Mouse (Mus musculus): ENCODE measurements around the gene OR5BS1P. TPM values are rescaled to one million over a fixed set of nuclear protein-coding genes. Genes with fewer than 3 reads are reported as not detected.
"Not testable (repeated sequence)": the region's sequence is repeated elsewhere in the genome, so short reads cannot be mapped to it uniquely, and the experiment has no call there.

Gene OR5BS1P
- polyA plus RNA-seq (2015; fragmentation: Nextera tagmentation; extraction: Ambion mirVana), result not detected in 2 replicates

DNA sequence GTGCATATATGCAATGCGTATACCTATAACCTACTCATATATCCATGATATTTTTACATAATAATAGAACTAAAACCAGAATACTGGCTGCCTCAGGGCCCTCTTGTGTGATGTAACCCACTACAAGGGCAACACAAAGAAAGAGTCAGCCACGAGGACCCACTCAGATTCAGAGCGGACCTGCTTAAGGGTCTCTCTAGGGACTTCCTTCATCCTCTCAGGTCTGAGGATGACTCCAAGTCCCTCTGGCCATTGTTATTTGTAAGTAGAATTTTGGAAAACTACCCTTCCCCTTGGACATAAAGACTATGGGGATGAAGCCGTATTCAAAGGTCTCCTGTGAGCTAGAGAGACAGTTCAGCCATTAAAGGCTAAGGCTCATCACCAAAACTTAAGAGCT, at the start of gene OR5BS1P:
Gene OR5BS1P (plus strand): TSS at position 301 of the 400 bp plus-strand sequence.
- no peaks in the 10 kb centered on the region for H3K27me3 ChIP-seq (replicated peaks)
- no peak within 1 kb of the TSS for H3K27ac ChIP-seq
- no peaks in the 10 kb centered on the region for H3K36me3 ChIP-seq (replicated peaks)
- 86% methylated on average over 4 of the region's 4 CpGs for WGBS
- no peak within 1 kb of the TSS for H3K4me3 ChIP-seq
- H3K4me1 ChIP-seq, result no peaks in the 10 kb centered on the region
- ATAC-seq (replicated peaks), result no peak
- H3K4me2 ChIP-seq, result no peak within 1 kb of the TSS
- no peaks in the 10 kb centered on the region for H3K9me3 ChIP-seq
- no peak within 1 kb of the TSS for H3K9ac ChIP-seq

- ATAC-seq (replicated peaks), result no peak
- H3K9ac ChIP-seq, result no peak overlapping the region
- 71% methylated on average over 4 of the region's 4 CpGs for WGBS
- H3K4me1 ChIP-seq, result no peaks in the 10 kb centered on the region
- no peaks in the 10 kb centered on the region for H3K27me3 ChIP-seq (replicated peaks)
- H3K27ac ChIP-seq, result no peak overlapping the region
- H3K9me3 ChIP-seq, result no peaks in the 10 kb centered on the region
- H3K36me3 ChIP-seq (replicated peaks), result no peaks in the 10 kb centered on the region
- H3K4me3 ChIP-seq, result no peak overlapping the region
- H3K4me2 ChIP-seq, result no peak overlapping the region
Measured at GRCm38 (mm10) chr15:98420897-98421296, 48.8 kb upstream of the OR5BS1P start.

DNA sequence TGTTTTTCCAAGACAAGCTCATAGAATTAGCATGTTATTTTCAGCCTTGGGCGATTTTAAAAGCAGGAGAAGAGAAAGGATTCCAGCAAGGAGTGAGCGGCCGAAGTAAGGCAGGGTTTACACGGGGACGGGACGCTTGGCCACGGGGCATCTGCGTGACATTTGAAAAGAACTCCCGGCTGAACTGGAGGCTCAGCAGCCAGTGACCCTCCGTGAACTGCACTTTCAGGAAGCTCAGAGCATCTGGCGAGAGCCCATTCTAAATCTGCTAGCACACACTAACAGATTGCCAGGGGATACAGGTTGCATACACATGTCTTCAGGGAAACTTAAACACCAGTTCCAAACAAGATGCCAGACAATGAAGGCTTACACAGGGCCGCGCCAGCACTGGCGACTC, 45.4 kb upstream of the OR5BS1P start:
- ATAC-seq (replicated peaks), result no peak
- H3K4me2 ChIP-seq, result no peak overlapping the region
- H3K27ac ChIP-seq, result no peak overlapping the region
- H3K9me3 ChIP-seq, result no peaks in the 10 kb centered on the region
- no peaks in the 10 kb centered on the region for H3K27me3 ChIP-seq (replicated peaks)
- H3K36me3 ChIP-seq (replicated peaks), result no peaks in the 10 kb centered on the region
- H3K9ac ChIP-seq, result no peak overlapping the region
- H3K4me3 ChIP-seq, result no peak overlapping the region
- 48% methylated on average over 14 of the region's 14 CpGs for WGBS
- H3K4me1 ChIP-seq, result no peaks in the 10 kb centered on the region

DNA sequence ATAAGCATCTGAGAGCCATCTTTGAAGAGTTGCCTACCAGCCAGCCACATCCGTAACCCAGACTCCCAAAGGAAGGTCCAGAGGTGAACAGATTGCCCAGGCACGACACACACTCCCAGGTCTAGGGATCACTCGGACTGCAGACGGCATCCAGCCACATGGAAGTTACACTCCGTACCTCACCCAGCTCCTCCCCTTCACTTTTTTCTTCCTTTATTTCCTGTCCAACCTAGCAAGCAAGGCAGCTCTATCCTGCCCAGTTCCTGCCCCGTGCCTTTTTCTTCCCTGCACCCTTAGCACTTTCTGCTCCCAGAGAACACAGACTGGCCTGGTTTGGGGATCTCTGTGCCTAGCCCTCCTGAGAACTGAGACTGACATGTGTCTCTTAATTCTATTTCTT, 44.9 kb upstream of the OR5BS1P start:
- Histone ChIP-seq H3K4me1 (no peaks in the 10 kb centered on the region), H3K27me3 (replicated peaks) (no peaks in the 10 kb centered on the region), H3K4me2 (no peak overlapping the region), H3K4me3 (no peak overlapping the region), H3K36me3 (replicated peaks) (no peaks in the 10 kb centered on the region), H3K9ac (no peak overlapping the region), H3K27ac (no peak overlapping the region), H3K9me3 (no peaks in the 10 kb centered on the region)
- no peak for ATAC-seq (replicated peaks)
- 73% methylated on average over 6 of the region's 6 CpGs for WGBS

GRCm38 (mm10) chr15:98425188-98425587, 44.5 kb upstream of the OR5BS1P start:
- Histone ChIP-seq H3K4me2 (no peak overlapping the region), H3K4me1 (no peaks in the 10 kb centered on the region), H3K9ac (no peak overlapping the region), H3K9me3 (no peaks in the 10 kb centered on the region), H3K36me3 (replicated peaks) (no peaks in the 10 kb centered on the region), H3K27me3 (replicated peaks) (no peaks in the 10 kb centered on the region), H3K4me3 (no peak overlapping the region), H3K27ac (no peak overlapping the region)
- 88% methylated on average over 7 of the region's 7 CpGs for WGBS
- ATAC-seq (replicated peaks), result no peak

GRCm38 (mm10) chr15:98430925-98431324, 38.8 kb upstream of the OR5BS1P start, which contains the start of gene Olfr282:
Gene Olfr282 (plus strand): TSS chr15:98431225.
- H3K27ac ChIP-seq; H3K4me1 ChIP-seq; H3K27me3 ChIP-seq (replicated peaks); ATAC-seq (replicated peaks); H3K9ac ChIP-seq; H3K4me3 ChIP-seq; H3K36me3 ChIP-seq (replicated peaks); H3K4me2 ChIP-seq; H3K9me3 ChIP-seq: not testable (repeated sequence)
- WGBS, result 72% methylated on average over 5 of the region's 5 CpGs

- Histone ChIP-seq H3K27me3 (replicated peaks) (no peaks in the 10 kb centered on the region), H3K9ac (no peak overlapping the region), H3K4me3 (no peak overlapping the region), H3K4me2 (no peak overlapping the region), H3K36me3 (replicated peaks) (no peaks in the 10 kb centered on the region), H3K4me1 (no peaks in the 10 kb centered on the region), H3K27ac (no peak overlapping the region), H3K9me3 (no peaks in the 10 kb centered on the region; the same call in 1 of the 2 replicates)
- ATAC-seq (replicated peaks), result no peak
- 83% methylated on average over 3 of the region's 3 CpGs for WGBS
Measured at GRCm38 (mm10) chr15:98444561-98444960, 25.1 kb upstream of the OR5BS1P start.

GRCm38 (mm10) chr15:98448521-98448920, 21.2 kb upstream of the OR5BS1P start:
- no peak overlapping the region for H3K9ac ChIP-seq
- H3K36me3 ChIP-seq (replicated peaks), result no peaks in the 10 kb centered on the region
- no peak overlapping the region for H3K4me3 ChIP-seq
- H3K27ac ChIP-seq, result no peak overlapping the region
- whole genome bisulfite sequencing, result 72% methylated on average over 4 of the region's 4 CpGs
- no peaks in the 10 kb centered on the region for H3K4me1 ChIP-seq
- no peak overlapping the region for H3K4me2 ChIP-seq
- no peaks in the 10 kb centered on the region for H3K27me3 ChIP-seq (replicated peaks)
- H3K9me3 ChIP-seq, result no peaks in the 10 kb centered on the region; the same call in 1 of the 2 replicates
- no peak for ATAC-seq (replicated peaks)

DNA sequence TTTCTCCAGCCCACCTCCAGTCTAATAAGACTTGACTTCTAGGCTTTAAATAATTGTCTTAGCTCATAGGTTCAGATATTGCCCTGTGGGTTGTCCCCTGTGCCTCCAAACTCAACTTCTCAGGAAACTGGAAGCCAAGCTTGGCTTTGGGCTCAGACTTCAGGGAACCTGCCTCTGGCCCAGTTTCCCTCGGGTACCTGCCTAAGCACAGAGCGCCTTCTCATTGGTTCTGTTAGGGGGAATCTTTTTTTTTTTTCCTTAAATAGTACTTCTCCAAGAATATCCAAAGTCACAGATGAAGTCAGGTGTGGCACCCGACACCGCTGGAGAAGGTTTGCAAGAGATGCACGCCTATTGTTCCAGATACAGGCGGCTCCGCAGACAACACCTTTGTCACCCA, 17.4 kb upstream of the OR5BS1P start, which contains the start of gene Olfr281:
Gene Olfr281 (plus strand): TSS at position 301 of the 400 bp plus-strand sequence.
- no peaks in the 10 kb centered on the region for H3K9me3 ChIP-seq
- no peak within 1 kb of the TSS for H3K9ac ChIP-seq
- no peak within 1 kb of the TSS for H3K27ac ChIP-seq
- 88% methylated on average over 7 of the region's 7 CpGs for WGBS
- no peaks in the 10 kb centered on the region for H3K36me3 ChIP-seq (replicated peaks)
- H3K27me3 ChIP-seq (replicated peaks), result no peaks in the 10 kb centered on the region
- H3K4me1 ChIP-seq, result no peaks in the 10 kb centered on the region
- ATAC-seq (replicated peaks), result no peak
- H3K4me3 ChIP-seq, result no peak within 1 kb of the TSS
- H3K4me2 ChIP-seq, result no peak within 1 kb of the TSS

- Histone ChIP-seq H3K27ac (no peak overlapping the region), H3K4me2 (no peak overlapping the region), H3K9me3 (no peaks in the 10 kb centered on the region), H3K36me3 (replicated peaks) (no peaks in the 10 kb centered on the region), H3K9ac (no peak overlapping the region), H3K4me3 (no peak overlapping the region), H3K4me1 (no peaks in the 10 kb centered on the region), H3K27me3 (replicated peaks) (no peaks in the 10 kb centered on the region)
- ATAC-seq (replicated peaks), result no peak
- 93% methylated on average over 13 of the region's 13 CpGs for WGBS
Measured at GRCm38 (mm10) chr15:98471539-98471938, 1.8 kb downstream of the OR5BS1P start.

- Histone ChIP-seq H3K27me3 (replicated peaks) (no peaks in the 10 kb centered on the region), H3K4me2 (no peak overlapping the region), H3K4me3 (no peak overlapping the region), H3K27ac (no peak overlapping the region), H3K4me1 (no peaks in the 10 kb centered on the region), H3K9me3 (no peaks in the 10 kb centered on the region), H3K36me3 (replicated peaks) (no peaks in the 10 kb centered on the region), H3K9ac (no peak overlapping the region)
- ATAC-seq (replicated peaks), result no peak
- WGBS, result 81% methylated on average over 10 of the region's 10 CpGs
Measured at GRCm38 (mm10) chr15:98474958-98475357, 5.3 kb downstream of the OR5BS1P start.

GRCm38 (mm10) chr15:98475382-98475781, 5.7 kb downstream of the OR5BS1P start:
- H3K4me2 ChIP-seq, result no peak overlapping the region

DNA sequence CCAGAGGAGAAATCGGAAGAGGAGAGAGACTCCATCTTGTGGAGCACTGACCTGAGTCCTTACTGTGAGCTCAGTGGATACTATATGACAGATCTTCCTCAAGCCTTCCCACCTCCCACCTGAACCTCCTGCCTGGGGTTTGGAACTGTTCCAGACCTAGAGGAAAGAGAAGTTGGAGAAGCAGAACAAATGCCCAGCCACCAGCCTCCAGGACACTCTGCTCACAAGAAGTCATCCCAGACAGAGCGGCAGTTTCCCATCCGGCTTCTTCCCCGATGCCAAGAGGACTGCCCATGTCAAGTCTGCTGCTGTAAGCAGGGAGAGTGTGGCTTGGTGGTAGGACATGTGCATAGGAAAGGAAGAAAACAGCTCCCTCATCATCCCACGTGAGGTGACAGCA, 6.6 kb downstream of the OR5BS1P start:
- Histone ChIP-seq H3K4me1 (no peaks in the 10 kb centered on the region), H3K27me3 (replicated peaks) (no peaks in the 10 kb centered on the region), H3K9ac (no peak overlapping the region), H3K36me3 (replicated peaks) (no peaks in the 10 kb centered on the region), H3K4me2 (no peak overlapping the region), H3K4me3 (no peak overlapping the region), H3K27ac (no peak overlapping the region), H3K9me3 (no peaks in the 10 kb centered on the region)
- 81% methylated on average over 5 of the region's 5 CpGs for WGBS
- ATAC-seq (replicated peaks), result no peak

More at GRCm38 (mm10) chr15:98475382-98475781, 5.7 kb downstream of the OR5BS1P start:
- H3K27me3 ChIP-seq (replicated peaks), result no peaks in the 10 kb centered on the region
- no peak overlapping the region for H3K4me3 ChIP-seq
- H3K9me3 ChIP-seq, result no peaks in the 10 kb centered on the region
- no peak for ATAC-seq (replicated peaks)
- no peak overlapping the region for H3K9ac ChIP-seq
- H3K27ac ChIP-seq, result no peak overlapping the region
- H3K4me1 ChIP-seq, result no peaks in the 10 kb centered on the region
- 55% methylated on average over 10 of the region's 10 CpGs for WGBS
- H3K36me3 ChIP-seq (replicated peaks), result no peaks in the 10 kb centered on the region

All from midbrain, embryonic 15.5 days (tissue).